Mouse (Mus musculus) myocyte (in vitro differentiated cells): Measurements from ENCODE around the gene Syt2.

Source experiments
- E2F4 ChIP-seq: IDR thresholded peaks from one replicate; pipeline ENCODE4 v1.6.1; 2011; ENCODE audit warnings: mild to moderate bottlenecking, control low read depth, moderate library complexity; ENCODE audit not compliant: insufficient read depth
- MAX ChIP-seq: IDR thresholded peaks from one replicate; pipeline ENCODE4 v1.6.1; 2011; ENCODE audit warnings: low read depth, mild to moderate bottlenecking, control low read depth
- POLR2A ChIP-seq: IDR thresholded peaks from one replicate; pipeline ENCODE4 v1.6.1; 2011; ENCODE audit warnings: low read depth, mild to moderate bottlenecking, control low read depth, moderate library complexity; ENCODE audit not compliant: insufficient read length
- USF1 ChIP-seq: IDR thresholded peaks from one replicate; pipeline ENCODE4 v1.6.1; 2011; ENCODE audit warnings: low read depth, mild to moderate bottlenecking, control low read depth, moderate library complexity

- TF ChIP-seq POLR2A (no peak), USF1 (no peak), MAX (no peak), E2F4 (no peak)
These were observed 76.4 kb downstream of the Syt2 start for GRCm38 (mm10) chr1:134722891-134723290.
